Mouse (Mus musculus) WW6 (cell line): ENCODE data around the gene Senp3.
"Not testable (repeated sequence)": the region's sequence is repeated elsewhere in the genome, so short reads cannot be mapped to it uniquely, and the experiment has no call there.

Experiments used
- DNase-seq: peaks from one replicate; pipeline ENCODE4 v3.0.0-alpha.2; 2013; ENCODE audit warnings: low read depth, low spot score

Senp3 gene

DNA sequence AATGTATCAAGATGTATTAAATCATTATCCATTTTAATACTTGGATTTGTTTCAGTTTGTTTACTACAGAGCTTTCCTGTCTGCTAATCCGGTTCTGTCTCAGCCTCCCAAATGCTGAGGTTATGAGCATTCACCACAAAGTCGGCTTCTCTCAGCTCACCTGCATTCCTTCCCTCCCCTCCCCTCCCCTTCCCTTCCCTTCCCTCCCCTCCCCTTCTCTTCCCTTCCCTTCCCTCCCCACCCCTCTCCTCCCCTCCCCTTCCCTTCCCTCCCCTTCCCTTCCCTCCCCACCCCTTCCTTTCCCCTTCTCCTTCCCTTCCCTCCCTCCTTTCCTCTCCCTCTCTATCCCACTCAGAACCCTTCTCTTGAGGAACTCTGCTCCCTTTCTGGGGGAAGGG, 22.7 kb upstream of the Senp3 start:
- no peak for DNase-seq

- DNase-seq, result no peak
Observed at GRCm38 (mm10) chr11:69703814-69704612, 22.1 kb upstream of the Senp3 start.

DNA sequence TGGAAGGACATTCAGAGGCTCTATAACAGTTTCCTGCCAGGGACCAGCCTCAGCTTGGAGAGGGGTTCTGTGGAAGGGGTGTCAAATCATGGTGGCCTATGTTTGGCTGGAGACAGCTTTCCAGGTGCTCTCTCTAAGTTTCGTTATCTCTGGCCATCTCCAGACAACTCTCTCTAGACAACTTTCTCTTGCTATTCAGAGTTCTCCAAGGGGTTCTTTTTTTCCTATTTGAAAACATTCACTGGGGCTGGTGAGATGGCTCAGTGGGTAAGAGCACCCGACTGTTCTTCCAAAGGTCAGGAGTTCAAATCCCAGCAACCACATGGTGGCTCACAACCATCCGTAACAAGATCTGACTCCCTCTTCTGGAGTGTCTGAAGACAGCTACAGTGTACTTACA, 21.5 kb upstream of the Senp3 start:
- DNase-seq, result not testable (repeated sequence)

DNA sequence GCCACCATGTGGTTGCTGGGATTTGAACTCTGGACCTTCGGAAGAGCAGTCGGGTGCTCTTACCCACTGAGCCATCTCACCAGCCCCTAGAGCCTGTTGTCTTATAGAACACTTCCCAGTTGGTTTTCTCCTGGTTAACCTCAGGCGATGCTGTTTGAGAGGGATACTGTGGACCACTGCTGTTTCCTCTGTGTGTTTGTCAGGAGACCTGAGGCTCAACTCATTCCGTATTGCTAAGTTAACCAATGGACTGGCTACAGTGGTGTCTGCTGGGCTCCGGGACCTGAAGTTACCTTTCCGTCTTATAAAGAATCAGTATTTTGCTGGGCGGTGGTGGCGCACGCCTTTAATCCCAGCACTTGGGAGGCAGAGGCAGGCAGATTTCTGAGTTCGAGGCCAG, 21.0 kb upstream of the Senp3 start:
- not testable (repeated sequence) for DNase-seq

- DNase-seq, result no peak
Observed at GRCm38 (mm10) chr11:69699595-69699994, 17.7 kb upstream of the Senp3 start.

DNA sequence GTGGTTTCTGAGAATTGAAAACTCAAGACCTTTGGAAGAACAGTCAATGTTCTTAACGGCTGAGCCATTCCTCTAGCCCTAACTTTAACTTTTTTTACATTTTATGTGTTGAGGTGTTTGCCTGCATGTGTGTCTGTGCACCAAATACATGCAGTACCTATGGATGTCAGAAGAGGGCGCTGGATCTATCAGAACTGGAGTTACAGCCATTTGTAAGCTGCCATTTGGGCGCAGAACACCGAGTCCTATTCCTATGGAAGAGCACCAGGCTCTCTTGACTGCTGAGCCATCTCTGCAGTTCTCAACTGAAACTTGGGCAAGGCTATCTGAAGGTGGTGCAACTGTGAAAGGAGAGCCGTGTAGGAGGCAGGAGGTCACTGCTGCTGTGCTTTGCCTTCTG, 16.7 kb upstream of the Senp3 start:
- DNase-seq, result no peak

DNA sequence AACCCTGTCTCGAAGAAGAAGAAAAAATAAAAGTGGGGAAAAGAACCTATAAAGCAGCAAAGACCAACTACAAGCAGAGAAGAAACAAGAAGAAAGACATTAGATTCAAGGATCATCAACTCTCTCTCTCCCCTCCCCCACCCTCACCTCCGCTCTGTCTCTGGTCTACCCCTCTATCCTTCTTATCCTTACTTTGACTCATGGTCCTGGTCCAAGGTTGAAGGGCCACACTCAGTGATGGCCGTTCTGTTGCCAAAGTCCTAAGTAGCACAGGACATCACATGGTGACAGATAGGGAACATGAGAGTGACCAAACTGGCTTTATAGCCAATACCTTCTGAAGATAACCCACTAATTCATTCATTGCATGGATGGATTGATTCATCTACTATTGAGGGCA, 15.5 kb upstream of the Senp3 start:
- no peak for DNase-seq

DNA sequence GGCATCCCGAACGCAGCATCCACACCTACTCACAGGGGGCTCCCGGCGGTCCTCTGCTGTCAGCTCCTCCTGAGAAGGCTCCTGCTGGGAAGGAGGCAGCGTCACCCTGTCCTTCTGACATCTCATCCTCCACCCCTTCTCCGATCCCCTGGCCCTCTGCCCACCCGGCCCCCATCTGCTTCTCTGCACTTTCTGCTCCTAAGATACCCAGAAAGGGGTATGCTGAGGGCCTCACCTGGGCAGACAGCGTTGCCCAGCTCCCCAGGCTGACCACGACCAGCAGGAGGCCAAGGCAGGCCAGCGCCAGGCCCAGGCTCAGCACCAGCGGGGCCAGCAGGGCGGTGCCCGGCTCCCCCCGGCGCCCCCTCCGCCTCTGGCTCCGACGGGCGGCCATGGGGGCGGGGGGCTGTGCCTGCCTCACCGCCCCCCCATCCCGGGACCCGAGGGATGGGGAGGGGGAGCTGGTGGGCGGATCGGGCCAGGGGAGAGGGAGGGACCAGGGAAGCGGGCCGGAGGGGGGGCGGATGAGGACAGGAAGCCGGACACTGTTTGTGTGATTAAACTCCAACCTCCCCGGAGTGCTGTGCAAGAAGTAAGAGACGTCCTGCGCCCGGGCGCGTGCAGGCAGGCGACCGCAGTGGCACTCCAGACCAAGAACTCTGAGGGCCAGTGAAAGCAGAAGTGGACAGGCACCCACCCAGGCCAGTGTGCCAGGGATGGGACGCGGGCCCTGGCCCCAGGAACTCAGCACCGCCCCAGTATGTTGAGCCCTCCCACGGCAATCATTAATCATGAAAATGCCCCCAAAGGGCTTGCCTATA, 13.7 kb upstream of the Senp3 start, which contains the start of the genes Tnfsf12 and Tnfsfm13:
Gene Tnfsf12 (minus strand): TSS at position 489 of the 821 bp plus-strand sequence.
Gene Tnfsfm13 (minus strand): TSS at position 738 of the 821 bp plus-strand sequence.
- DNase-seq, result no peak

GRCm38 (mm10) chr11:69695046-69695360, 13.1 kb upstream of the Senp3 start:
- DNase-seq, result no peak

DNA sequence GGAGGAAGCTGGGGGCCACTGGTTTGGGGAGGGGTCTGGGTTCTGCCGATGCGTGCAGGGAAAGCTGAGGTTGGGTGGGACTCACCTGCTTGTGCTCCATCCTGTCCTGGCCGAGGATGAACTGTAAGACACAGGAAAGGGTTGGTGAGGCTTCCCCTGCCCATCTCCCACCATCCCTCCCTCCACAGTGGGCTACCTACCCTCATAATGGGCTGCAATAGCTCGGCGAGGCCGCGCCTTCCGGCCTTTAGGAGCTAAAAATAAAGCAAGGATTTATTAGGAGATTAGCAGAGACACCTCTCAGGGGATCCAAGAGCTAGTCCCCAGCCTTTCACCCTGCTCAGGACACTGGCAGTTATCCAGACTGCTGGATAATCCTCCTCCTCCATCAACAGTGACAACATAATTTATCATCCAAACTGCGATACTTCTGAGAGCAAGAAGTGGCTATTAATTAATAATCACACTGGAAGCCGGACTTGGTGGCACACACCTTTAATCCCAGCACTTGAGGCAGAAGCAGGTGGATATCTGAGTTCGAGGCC, 11.6 kb upstream of the Senp3 start:
- no peak for DNase-seq

GRCm38 (mm10) chr11:69692863-69693262, 11.0 kb upstream of the Senp3 start:
- DNase-seq, result no peak

DNA sequence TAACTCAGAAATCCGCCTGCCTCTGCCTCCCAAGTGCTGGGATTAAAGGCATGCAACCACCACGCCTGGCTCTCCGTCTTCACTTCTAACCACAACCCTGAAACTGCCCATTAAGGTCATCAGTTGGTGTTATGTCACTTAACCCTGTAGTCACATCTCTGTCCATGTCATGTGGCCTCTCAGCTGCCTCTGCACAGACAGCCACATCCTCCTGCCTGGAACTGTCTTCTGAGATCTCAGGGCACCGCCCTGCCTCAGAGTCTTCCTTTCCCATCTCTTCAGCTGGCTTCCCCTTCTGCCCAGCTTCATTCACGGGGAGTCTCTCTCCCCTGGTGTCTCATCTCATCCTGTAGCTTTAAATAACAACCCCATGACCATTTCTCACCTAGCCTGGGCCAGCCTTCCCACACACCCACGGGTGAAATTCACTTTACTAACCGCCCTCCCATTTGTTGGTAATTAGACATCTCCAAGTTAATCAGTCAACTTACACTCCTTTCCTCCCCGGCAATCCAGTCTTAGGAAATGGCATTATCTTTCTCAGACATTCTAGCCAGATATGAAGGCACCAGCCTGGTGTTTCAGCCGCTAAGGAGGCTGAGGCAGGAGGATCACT, 10.4 kb upstream of the Senp3 start:
- no peak for DNase-seq

GRCm38 (mm10) chr11:69689891-69690290, 8.0 kb upstream of the Senp3 start:
- DNase-seq, result no peak

- DNase-seq, result no peak
Observed at GRCm38 (mm10) chr11:69687061-69687460, 5.2 kb upstream of the Senp3 start.

DNA sequence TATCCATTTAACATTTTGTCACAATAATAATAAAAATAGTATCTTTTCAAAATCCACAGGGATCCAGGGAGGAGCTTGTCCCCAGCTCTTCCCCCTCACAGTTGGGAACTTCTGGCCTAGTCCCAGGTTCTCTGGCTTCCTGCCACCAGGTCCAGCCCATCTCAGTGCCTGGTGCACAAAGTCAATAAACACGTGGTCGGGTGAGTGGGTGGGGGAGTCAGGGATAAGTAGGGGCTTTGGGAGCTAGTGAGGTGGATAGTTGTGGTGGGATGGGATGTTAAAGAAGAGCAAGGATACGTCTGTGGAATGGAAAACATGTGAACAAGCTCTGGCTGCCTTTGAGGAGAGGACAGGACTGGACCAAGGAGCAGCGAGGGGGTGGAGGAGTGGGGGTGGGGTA, 4.5 kb upstream of the Senp3 start:
- no peak for DNase-seq

DNA sequence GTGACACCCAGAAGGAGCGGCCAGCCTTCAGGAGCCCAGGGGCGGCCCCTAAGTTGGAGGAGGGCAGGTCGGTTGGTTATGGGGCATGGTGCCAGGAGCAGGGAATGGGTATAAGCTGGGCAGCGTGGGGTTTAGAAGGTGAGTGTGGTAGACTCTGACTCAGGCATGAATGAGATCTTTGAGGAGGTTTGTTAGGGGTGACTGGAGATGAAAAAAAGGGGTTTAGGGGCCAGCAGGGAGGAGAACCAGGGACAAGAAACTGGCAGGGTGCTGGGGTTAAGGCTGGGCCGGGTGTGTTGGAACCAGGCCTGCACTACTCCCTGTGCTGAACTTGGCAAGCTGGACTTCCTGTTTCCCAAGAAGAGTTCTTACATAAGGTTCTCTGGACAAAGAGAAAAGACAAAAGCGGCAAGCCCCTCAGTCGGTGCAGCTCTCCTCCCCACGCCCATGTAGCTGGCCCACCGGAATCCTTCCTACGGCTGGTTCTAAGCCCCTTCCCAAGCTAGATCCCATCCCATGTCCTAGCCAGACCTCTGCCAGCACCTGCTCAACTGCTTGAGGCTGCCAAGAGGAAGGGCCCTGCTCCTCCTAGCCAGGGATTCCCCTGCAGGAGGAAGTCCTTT, 3.8 kb upstream of the Senp3 start, which contains the start of gene Tnfsf13:
Gene Tnfsf13 (minus strand): TSS at position 259 of the 623 bp plus-strand sequence.
- DNase-seq, result no peak

DNA sequence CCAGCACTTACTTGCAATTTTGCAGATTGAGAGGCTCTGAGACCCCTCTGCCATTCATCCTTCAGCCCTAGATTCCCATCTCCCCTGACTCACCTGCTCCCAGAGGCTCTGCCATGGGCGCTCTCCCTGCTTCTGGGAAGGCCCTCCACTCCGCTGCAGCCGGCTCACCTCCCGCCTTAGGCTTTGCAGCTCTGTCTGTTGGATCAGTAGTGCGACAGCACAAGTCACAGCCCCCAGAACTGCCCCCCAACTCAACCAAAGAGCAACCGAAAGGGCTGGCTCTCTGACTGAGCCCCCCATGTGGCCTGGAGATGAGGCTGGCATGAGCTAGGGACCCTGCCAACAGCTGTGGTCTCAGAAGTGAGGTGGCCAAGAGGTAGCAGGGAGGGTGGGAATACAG, 3.1 kb upstream of the Senp3 start:
- DNase-seq, result no peak

- DNase-seq, result no peak
Observed at GRCm38 (mm10) chr11:69684128-69684745, 2.4 kb upstream of the Senp3 start.

GRCm38 (mm10) chr11:69683576-69683975, 1.7 kb upstream of the Senp3 start:
- DNase-seq, result no peak

GRCm38 (mm10) chr11:69682840-69683533, 1.1 kb upstream of the Senp3 start:
- no peak for DNase-seq
